Mouse (Mus musculus): ENCODE results near the gene Tnfaip8l2.

GRCm38 (mm10) chr3:95164840-95165239, 22.7 kb upstream of the Tnfaip8l2 start:
- no peak for TF ChIP-seq CTCF (IDR thresholded peaks at IDR 0.05; ENCODE audit: low read depth)
- 0 out of 2 replicates have a peak, but pooled peaks have one; percentile 7 for TF ChIP-seq EP300 (IDR thresholded peaks at IDR 0.05; ENCODE audit: low read depth)

All from liver, embryonic 14.5 days (tissue).